Mouse (Mus musculus) lung, postnatal 0 days (tissue): Measurements from ENCODE around the gene Gpr161.

Experiments used
- CTCF ChIP-seq: IDR thresholded peaks from 2 replicates; pipeline ENCODE4 v1.5.1; 2016; ENCODE audit warnings: antibody characterized with exemption, mild to moderate bottlenecking
- EP300 ChIP-seq: IDR thresholded peaks from 2 replicates; pipeline ENCODE4 v1.6.1; 2016; ENCODE audit warnings: antibody characterized with exemption, mild to moderate bottlenecking, control low read depth

- 0 out of 2 replicates have a peak, but pooled peaks have one; percentile 5 for TF ChIP-seq CTCF
- TF ChIP-seq EP300, result no peak
Measured at GRCm38 (mm10) chr1:165282222-165282966, 13.2 kb upstream of the Gpr161 start.
